Mouse (Mus musculus) C2C12 (cell line): ENCODE measurements around the gene Ror2.

ENCODE experiments used
- CTCF ChIP-seq: IDR thresholded peaks from one replicate; pipeline ENCODE4 v1.5.1; 2011; ENCODE audit not compliant: control insufficient read depth, insufficient read depth, insufficient read length
- FOSL1 ChIP-seq: IDR thresholded peaks from one replicate; pipeline ENCODE4 v1.8.0; 2011; ENCODE audit warnings: mild to moderate bottlenecking, low read length; ENCODE audit not compliant: poor library complexity, insufficient read depth, severe bottlenecking
- MAX ChIP-seq: IDR thresholded peaks from one replicate; pipeline ENCODE4 v1.6.1; 2011; ENCODE audit warnings: mild to moderate bottlenecking, control low read depth
- MYOD1 ChIP-seq: IDR thresholded peaks from one replicate; pipeline ENCODE4 v1.6.1; 2011; ENCODE audit warnings: low read depth; ENCODE audit not compliant: control insufficient read depth, insufficient read length
- MYOG ChIP-seq: IDR thresholded peaks from one replicate; pipeline ENCODE4 v1.6.1; 2011; ENCODE audit not compliant: control insufficient read depth, insufficient read length; ENCODE audit errors: extremely low read depth
- USF1 ChIP-seq: IDR thresholded peaks from one replicate; pipeline ENCODE4 v1.6.1; 2011; ENCODE audit warnings: low read depth, mild to moderate bottlenecking, control low read depth, moderate library complexity

DNA sequence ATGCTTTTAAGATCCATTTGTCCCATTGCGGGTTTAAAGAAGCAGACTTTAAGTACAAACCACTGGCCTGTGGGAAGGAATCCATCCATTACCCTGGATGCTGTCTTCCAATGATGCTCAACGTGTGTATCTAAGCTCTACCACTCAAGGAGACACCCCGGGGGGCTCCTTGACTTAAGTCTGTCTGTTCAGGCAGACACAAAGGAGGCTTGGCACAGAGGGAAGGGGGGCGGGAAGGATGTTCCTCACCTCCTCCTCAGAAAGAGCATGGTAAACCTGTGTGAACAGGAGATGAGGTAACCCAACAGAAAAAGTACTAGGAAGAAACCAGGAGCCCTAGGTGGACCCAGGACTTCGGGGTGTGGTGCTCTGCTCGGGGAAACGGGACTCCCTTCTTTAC, 50.0 kb downstream of the Ror2 start:
- no peak for TF ChIP-seq CTCF
- TF ChIP-seq USF1: no peak
- TF ChIP-seq MAX: no peak
- no peak for TF ChIP-seq MYOG
- no peak for TF ChIP-seq MYOD1
- no peak for TF ChIP-seq FOSL1
